Mouse (Mus musculus) brain, embryonic 14.5 days (tissue): ENCODE data around the gene Kcnb1. TPM values are rescaled to one million over a fixed set of nuclear protein-coding genes. Genes with fewer than 3 reads are reported as not detected.

Experiments
- DNase-seq: peaks from one replicate; pipeline ENCODE4 v3.0.0-alpha.2; 2011; ENCODE audit warnings: low read depth
- CTCF ChIP-seq: fragments of 200-500 bp; IDR thresholded peaks from 2 replicates; pipeline ENCODE4 v1.5.1; 2012; ENCODE audit warnings: inconsistent platforms, mild to moderate bottlenecking, moderate library complexity, borderline replicate concordance; ENCODE audit not compliant: insufficient read depth, insufficient read length; ENCODE audit errors: extremely low read depth
- POLR2A ChIP-seq: fragments of 200-500 bp; IDR thresholded peaks from 2 replicates; pipeline ENCODE4 v1.6.1; 2012; ENCODE audit warnings: mild to moderate bottlenecking, inconsistent platforms, borderline replicate concordance; ENCODE audit not compliant: poor library complexity, insufficient read depth, insufficient read length, severe bottlenecking; ENCODE audit errors: extremely low read depth
- polyA plus RNA-seq: library from polyadenylated mRNA; depleted of rRNA; stranded (reverse); fragments of >200 nt; gene quantifications from 2 replicates; pipeline ENCODE4 v1.2.3, GENCODE M21; 2012

The Kcnb1 gene
- polyA plus RNA-seq, 1 experiment = 9.2 TPM

GRCm38 (mm10) chr2:167189291-167190075, 472 bp downstream of the Kcnb1 start:
- DNase-seq = peak; percentile 73

DNA sequence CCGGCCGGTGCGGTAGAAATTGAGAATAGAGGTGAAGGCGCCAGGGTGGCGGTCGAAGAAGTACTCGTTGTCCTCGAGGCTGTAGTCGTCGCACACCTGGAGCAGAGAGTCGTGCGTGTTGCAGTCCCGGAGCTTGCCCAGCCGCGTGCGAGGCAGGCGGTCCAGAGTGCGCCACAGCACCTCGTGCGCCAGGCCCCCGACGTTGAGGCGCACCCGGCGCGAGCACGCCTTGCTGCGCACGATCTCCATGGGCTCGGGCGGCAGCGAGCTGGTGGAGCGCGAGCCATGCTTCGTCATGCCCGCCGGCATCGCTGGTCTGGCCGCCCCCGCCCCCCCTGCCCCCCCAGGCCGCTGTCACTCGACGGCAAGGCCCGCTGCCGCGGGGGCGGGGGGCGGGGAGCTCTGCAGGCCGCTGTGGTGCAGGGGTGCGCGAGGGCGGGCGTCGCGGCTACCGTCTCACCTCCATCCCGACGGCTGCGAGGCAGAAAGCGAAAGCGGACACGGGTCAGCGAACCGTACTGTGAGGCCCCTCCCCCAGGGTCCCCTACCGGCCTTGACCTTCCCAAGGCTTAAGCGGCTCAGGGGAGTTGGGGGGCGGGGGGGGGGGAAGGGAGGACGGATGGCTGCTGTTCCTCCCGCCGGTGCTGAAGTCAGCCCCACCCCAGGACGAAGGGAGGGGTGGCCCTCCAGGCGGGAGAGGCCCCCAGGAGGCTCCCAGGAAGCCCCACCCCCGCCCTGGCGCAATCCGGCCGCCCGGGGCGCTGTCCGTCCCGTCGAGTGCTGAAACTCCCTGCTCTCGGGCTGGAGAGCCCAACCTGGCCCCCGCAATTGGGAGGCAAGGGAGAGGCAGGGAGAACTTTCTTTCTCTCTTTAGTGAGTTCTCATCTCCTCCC, 1.4 kb downstream of the Kcnb1 start:
- TF ChIP-seq POLR2A (no peak), CTCF (peak; percentile 20; the same call in 1 of the 2 replicates)
- DNase-seq = peak; percentile 47

More at GRCm38 (mm10) chr2:167189291-167190075, 472 bp downstream of the Kcnb1 start:
- TF ChIP-seq CTCF (no peak), POLR2A (no peak)

DNA sequence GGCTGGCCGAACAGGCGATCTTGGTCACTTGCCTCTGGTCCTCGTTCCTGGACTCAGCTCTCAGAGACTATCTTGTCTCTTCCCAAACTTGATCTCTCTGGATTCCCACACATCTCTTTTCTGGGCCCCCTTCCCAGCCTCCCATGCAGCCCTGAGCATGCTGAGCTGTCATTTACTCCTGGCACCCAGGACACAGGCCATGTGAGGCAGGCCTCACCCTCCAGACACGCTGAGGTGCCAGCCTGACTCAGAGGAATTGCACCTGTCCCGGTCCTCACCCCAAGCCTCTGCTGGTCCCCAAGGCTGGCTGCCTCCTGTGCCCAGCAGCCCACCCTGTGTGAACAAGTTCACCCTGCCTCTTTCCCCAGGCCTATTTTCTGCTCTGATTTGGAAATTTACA, 2.8 kb downstream of the Kcnb1 start:
- TF ChIP-seq POLR2A = no peak
- no peak for TF ChIP-seq CTCF
- no peak for DNase-seq

- DNase-seq = no peak
- TF ChIP-seq CTCF (no peak), POLR2A (no peak)
Observed at GRCm38 (mm10) chr2:167186544-167186943, 3.4 kb downstream of the Kcnb1 start.

DNA sequence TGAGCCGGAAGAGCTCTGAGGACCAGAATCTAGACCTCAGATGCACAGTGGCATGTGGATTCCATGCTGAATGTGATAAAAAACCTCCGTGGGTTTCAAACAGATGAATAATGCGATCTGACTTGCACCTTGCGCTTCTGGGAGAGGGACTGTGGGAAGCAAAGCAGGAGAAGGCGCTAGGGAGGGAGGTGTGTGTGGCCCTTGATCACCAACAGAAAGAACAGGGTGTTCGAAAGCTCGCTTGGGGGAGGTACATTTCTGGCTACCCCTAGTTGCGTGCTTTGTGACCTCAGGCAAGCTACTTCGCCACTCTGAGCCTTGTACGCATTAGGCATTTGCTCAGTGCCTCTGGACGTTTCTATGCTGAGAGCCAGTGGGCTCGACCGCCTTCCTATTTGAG, 4.0 kb downstream of the Kcnb1 start:
- TF ChIP-seq POLR2A = no peak
- no peak for TF ChIP-seq CTCF

DNA sequence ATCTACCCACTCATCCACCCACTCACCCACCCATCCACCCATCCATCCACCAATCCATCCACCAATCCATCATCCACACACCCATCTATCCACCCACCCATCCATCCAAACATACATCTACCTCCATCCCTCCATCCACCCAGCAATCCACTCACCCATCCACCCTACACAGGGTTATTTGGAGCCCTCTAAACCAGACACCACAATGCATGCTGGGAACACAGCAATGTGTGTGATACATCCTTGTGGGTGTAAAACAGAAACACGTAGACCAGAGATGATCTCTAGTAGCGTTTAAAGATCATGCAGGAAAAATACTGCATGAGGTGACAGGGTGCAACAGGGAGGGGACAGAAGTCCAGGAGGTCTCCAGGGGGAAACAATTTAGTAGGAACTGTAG, 4.5 kb downstream of the Kcnb1 start:
- no peak for DNase-seq
- TF ChIP-seq CTCF (no peak), POLR2A (no peak)

More for the DNA sequence above, 4.0 kb downstream of the Kcnb1 start:
- DNase-seq = no peak

GRCm38 (mm10) chr2:167181662-167182389, 8.1 kb downstream of the Kcnb1 start:
- no peak for TF ChIP-seq CTCF
- no peak for TF ChIP-seq POLR2A
- no peak for DNase-seq

DNA sequence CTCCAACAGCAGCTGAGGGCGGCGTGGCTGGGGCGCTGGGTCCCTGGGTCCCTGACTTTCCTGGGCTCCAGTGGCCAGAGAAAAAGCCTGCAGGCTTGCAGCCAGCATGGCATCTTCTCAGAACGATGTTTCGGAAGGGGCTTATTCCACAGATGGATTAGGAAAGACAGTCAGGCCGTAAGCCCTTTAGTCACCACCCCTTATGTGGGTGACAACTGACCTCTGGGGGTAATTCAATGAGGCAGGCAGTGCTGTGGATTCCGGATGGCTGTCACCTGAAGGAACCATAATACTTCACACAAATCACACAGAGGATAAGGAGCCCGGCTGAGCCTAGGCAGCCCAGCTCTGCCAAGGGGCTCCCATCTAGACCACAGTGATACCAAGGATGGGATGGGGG, 8.9 kb downstream of the Kcnb1 start:
- no peak for DNase-seq
- TF ChIP-seq CTCF = no peak
- TF ChIP-seq POLR2A = no peak

DNA sequence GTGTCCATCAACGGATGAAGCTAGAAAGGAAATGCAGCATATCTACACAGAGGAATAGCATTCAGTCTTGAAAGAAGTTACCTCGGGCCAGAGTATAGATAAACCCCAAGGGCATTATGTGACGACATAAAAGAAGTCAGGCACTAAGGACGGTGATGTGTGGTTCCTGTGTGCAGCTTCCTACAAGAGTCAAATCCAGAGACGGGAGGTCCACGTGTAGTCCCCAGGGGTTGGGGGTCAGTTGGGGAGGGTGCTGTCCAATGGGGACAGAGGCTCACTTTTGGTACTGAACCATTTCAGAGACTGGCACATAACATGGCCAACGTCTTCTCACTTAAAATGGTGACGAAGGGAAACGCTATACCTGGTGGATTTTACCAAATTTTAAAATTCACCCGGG, 10.7 kb downstream of the Kcnb1 start:
- no peak for TF ChIP-seq CTCF
- no peak for DNase-seq

GRCm38 (mm10) chr2:167177231-167177641, 12.7 kb downstream of the Kcnb1 start:
- TF ChIP-seq POLR2A (no peak), CTCF (no peak)
- DNase-seq = no peak

- DNase-seq = no peak
- TF ChIP-seq CTCF (no peak), POLR2A (no peak)
Observed at GRCm38 (mm10) chr2:167175284-167175683, 14.7 kb downstream of the Kcnb1 start.
